Mouse (Mus musculus) ovary, postnatal 14 days (tissue): ENCODE data around the gene Tinf2.

Experiments
- DNase-seq: peaks from one replicate; pipeline ENCODE4 v3.0.0; 2022; ENCODE audit warnings: low spot score

Tinf2 gene

GRCm38 (mm10) chr14:55681160-55682117 is at the start of gene Tinf2:
Tinf2 (minus strand) TSS chr14:55681820.
- DNase-seq = peak; percentile 89

GRCm38 (mm10) chr14:55730531-55731032 is 49.0 kb upstream of the Tinf2 start:
- DNase-seq = no peak

GRCm38 (mm10) chr14:55730116-55730515 is 48.5 kb upstream of the Tinf2 start:
- no peak for DNase-seq

- DNase-seq = no peak
Observed at GRCm38 (mm10) chr14:55727889-55728685, 46.5 kb upstream of the Tinf2 start.

- DNase-seq = no peak
Observed at GRCm38 (mm10) chr14:55726261-55726660, 44.6 kb upstream of the Tinf2 start.

GRCm38 (mm10) chr14:55724411-55724871 is 42.8 kb upstream of the Tinf2 start:
- no peak for DNase-seq

GRCm38 (mm10) chr14:55723433-55723832 is 41.8 kb upstream of the Tinf2 start:
- no peak for DNase-seq

GRCm38 (mm10) chr14:55722438-55722945 is 40.9 kb upstream of the Tinf2 start:
- no peak for DNase-seq

- DNase-seq = peak; percentile 82
Observed at GRCm38 (mm10) chr14:55721700-55722437, 40.2 kb upstream of the Tinf2 start, which contains the start of gene Rabggta. Rabggta (minus strand) TSS chr14:55722263.

- DNase-seq = no peak
Observed at GRCm38 (mm10) chr14:55721076-55721475, 39.5 kb upstream of the Tinf2 start.

GRCm38 (mm10) chr14:55720666-55721065 is 39.0 kb upstream of the Tinf2 start:
- DNase-seq = no peak

GRCm38 (mm10) chr14:55719737-55720136 is 38.1 kb upstream of the Tinf2 start:
- no peak for DNase-seq

GRCm38 (mm10) chr14:55716884-55717283 is 35.3 kb upstream of the Tinf2 start:
- no peak for DNase-seq

- DNase-seq = no peak
Observed at GRCm38 (mm10) chr14:55716271-55716670, 34.7 kb upstream of the Tinf2 start.

- no peak for DNase-seq
Observed at GRCm38 (mm10) chr14:55714893-55715292, 33.3 kb upstream of the Tinf2 start.

GRCm38 (mm10) chr14:55713729-55714122 is 32.1 kb upstream of the Tinf2 start, which contains the start of gene Tgm1:
Tgm1 (minus strand) TSS chr14:55713926.
- DNase-seq = no peak

- DNase-seq = no peak
Observed at GRCm38 (mm10) chr14:55713007-55713728, 31.5 kb upstream of the Tinf2 start.

- DNase-seq = no peak
Observed at GRCm38 (mm10) chr14:55711786-55712185, 30.2 kb upstream of the Tinf2 start.

GRCm38 (mm10) chr14:55709509-55709908 is 27.9 kb upstream of the Tinf2 start:
- DNase-seq = no peak

- no peak for DNase-seq
Observed at GRCm38 (mm10) chr14:55707397-55707796, 25.8 kb upstream of the Tinf2 start.
